Comparison of ENCODE assay signal across 9 mouse cellular contexts in genomic region chr10:84515512-84515950, GRCm38 (mm10). TPM values are rescaled to one million over a fixed set of nuclear protein-coding genes. Genes with fewer than 3 reads are reported as not detected.
DNase-seq lines count a peak whose midpoint lies in the region; ATAC-seq and TF ChIP-seq lines count a peak whose summit lies in the region.
"Had no signal": no experiment of that assay in that cellular context is flagged by ENCODE, and none has a peak within 500 bp of the region (broad histone marks: within the 10 kb centered on the region; RNA-seq: fewer than 3 reads in every experiment).

No protein-coding gene starts in this region.

- no peak overlapping the region for H3K9ac ChIP-seq in ES-E14 (ENCODE audit: insufficient read depth, low read depth, low read length, poor library complexity, severe bottlenecking)
- no peak overlapping the region for H3K9ac ChIP-seq in embryonic facial prominence, embryonic 15.5 days
- no peak overlapping the region for H3K9ac ChIP-seq in liver, embryonic 14.5 days (replicated peaks)
- no peak overlapping the region for H3K9ac ChIP-seq in neural tube, embryonic 12.5 days
- H3K9ac ChIP-seq: heart, embryonic 13.5 days had no signal

- no peaks in the 10 kb centered on the region for H3K9me3 ChIP-seq in ES-E14 (ENCODE audit: control insufficient read depth, insufficient read depth, low read depth, low read length)
- H3K9me3 ChIP-seq in embryonic facial prominence, embryonic 15.5 days (replicated peaks): no peaks in the 10 kb centered on the region
- H3K9me3 ChIP-seq in liver, embryonic 14.5 days (ENCODE audit: control insufficient read depth, low read length): no peaks in the 10 kb centered on the region
- no peaks in the 10 kb centered on the region for H3K9me3 ChIP-seq in neural tube, embryonic 12.5 days
- H3K9me3 ChIP-seq: heart, embryonic 13.5 days had no signal

- no peak overlapping the region for H3K4me2 ChIP-seq in embryonic facial prominence, embryonic 15.5 days (replicated peaks)
- H3K4me2 ChIP-seq in liver, embryonic 14.5 days (ENCODE audit: low read depth): no peak overlapping the region
- H3K4me2 ChIP-seq in neural tube, embryonic 12.5 days (replicated peaks): no peak overlapping the region
- H3K4me2 ChIP-seq: heart, embryonic 13.5 days had no signal

- intact Hi-C loops in heart, postnatal 14 days (cut with DNase I): loop anchor here (2.0 to 5.0 kb wide), 5 partner anchors 42 to 697 kb away; partner anchors contain the start of gene Polr3b

- TF ChIP-seq EP300 in liver, embryonic 14.5 days (IDR thresholded peaks at IDR 0.05; ENCODE audit: low read depth): no peak

- TF ChIP-seq CTCF in liver, embryonic 14.5 days (IDR thresholded peaks at IDR 0.05; ENCODE audit: low read depth): peak; percentile 82

- ATAC-seq in embryonic facial prominence, embryonic 15.5 days (ENCODE audit: insufficient number of reproducible peaks, low FRiP score, low TSS enrichment, low read depth): peak; percentile 25; the same call in 1 of the 2 replicates
- peak; percentile 31; the same call in 1 of the 2 replicates for ATAC-seq in liver, embryonic 14.5 days (ENCODE audit: insufficient read depth)
- ATAC-seq in neural tube, embryonic 12.5 days (ENCODE audit: low FRiP score, low read depth): peak; percentile 70

- no peak overlapping the region for H3K4me3 ChIP-seq in ES-E14 (ENCODE audit: insufficient read depth in 1 of 2, low read depth in 1 of 2, low read length in 2 of 2, poor library complexity in 1 of 2, severe bottlenecking in 1 of 2)
- no peak overlapping the region for H3K4me3 ChIP-seq in embryonic facial prominence, embryonic 15.5 days (replicated peaks)
- H3K4me3 ChIP-seq in liver, embryonic 14.5 days (ENCODE audit: insufficient read depth in 1 of 2, low read depth in 2 of 2, low read length in 2 of 2): no peak overlapping the region
- no peak overlapping the region for H3K4me3 ChIP-seq in neural tube, embryonic 12.5 days
- H3K4me3 ChIP-seq: heart, embryonic 13.5 days had no signal

- peak; percentile 86 for DNase-seq in ES-E14 (ENCODE audit: low read depth, low spot score)
- DNase-seq in brain, adult 2 months (ENCODE audit: low read depth, low spot score): peak; percentile 89
- peak; percentile 72 to 87 for DNase-seq in heart, postnatal 14 days
- peak; percentile 71 to 84 for DNase-seq in kidney, postnatal 36 days
- peak; percentile 38 to 56 (median 52) for DNase-seq in liver, embryonic 14.5 days (ENCODE audit: low read depth in 3 of 3, low spot score in 3 of 3)
- DNase-seq in thymus, postnatal 0 days (ENCODE audit: low spot score): peak; percentile 69

- WGBS in embryonic facial prominence, embryonic 15.5 days: 23% methylated on average over 3 of the region's 3 CpGs
- WGBS in liver, embryonic 14.5 days (ENCODE audit: insufficient replicate concordance): 23% methylated on average over 3 of the region's 3 CpGs
- 37% methylated on average over 3 of the region's 3 CpGs for WGBS in neural tube, embryonic 12.5 days

- no peaks in the 10 kb centered on the region for H3K27me3 ChIP-seq in embryonic facial prominence, embryonic 15.5 days
- H3K27me3 ChIP-seq in liver, embryonic 14.5 days (ENCODE audit: control insufficient read depth, insufficient read depth, low read length): no peaks in the 10 kb centered on the region
- H3K27me3 ChIP-seq in neural tube, embryonic 12.5 days (replicated peaks): no peaks in the 10 kb centered on the region
- H3K27me3 ChIP-seq: heart, embryonic 13.5 days had no signal

- peaks cover 8 to 15% of the 10 kb centered on the region in 2 experiments for H3K4me1 ChIP-seq in ES-E14 (ENCODE audit: control insufficient read depth in 2 of 2, insufficient read depth in 2 of 2, low read length in 2 of 2, poor library complexity in 1 of 2)
- H3K4me1 ChIP-seq in embryonic facial prominence, embryonic 15.5 days: peaks cover 5% of the 10 kb centered on the region; the same call in 1 of the 2 replicates
- no peaks in the 10 kb centered on the region for H3K4me1 ChIP-seq in liver, embryonic 14.5 days (replicated peaks; ENCODE audit: control insufficient read depth in 2 of 2, insufficient read depth in 2 of 2, low read length in 1 of 2)
- no peaks in the 10 kb centered on the region; the same call in 1 of the 2 replicates for H3K4me1 ChIP-seq in neural tube, embryonic 12.5 days

- no peak overlapping the region for H3K27ac ChIP-seq in ES-E14 (ENCODE audit: insufficient read depth, low read depth, low read length, poor library complexity, severe bottlenecking)
- no peak overlapping the region for H3K27ac ChIP-seq in embryonic facial prominence, embryonic 15.5 days (replicated peaks)
- no peak overlapping the region for H3K27ac ChIP-seq in liver, embryonic 14.5 days
- no peak overlapping the region for H3K27ac ChIP-seq in neural tube, embryonic 12.5 days
- H3K27ac ChIP-seq: heart, embryonic 13.5 days had no signal

- no peaks in the 10 kb centered on the region for H3K36me3 ChIP-seq in ES-E14 (ENCODE audit: control insufficient read depth, insufficient read depth, low read length, poor library complexity, severe bottlenecking)
- no peaks in the 10 kb centered on the region for H3K36me3 ChIP-seq in embryonic facial prominence, embryonic 15.5 days
- no peaks in the 10 kb centered on the region for H3K36me3 ChIP-seq in liver, embryonic 14.5 days (replicated peaks; ENCODE audit: control insufficient read depth, insufficient read depth, low read depth)
- H3K36me3 ChIP-seq in neural tube, embryonic 12.5 days: no peaks in the 10 kb centered on the region
- H3K36me3 ChIP-seq: heart, embryonic 13.5 days had no signal

- in situ Hi-C loops in ES-E14 (cut with MboI; ENCODE audit: low sequenced_read_pairs in 2 of 2, unreplicated experiment in 2 of 2): no loop called here

TF ChIP-seq in ES-E14, 5 proteins besides CTCF, POLR2A, EP300 and RAD21:
- TF ChIP-seq ZC3H11A (IDR thresholded peaks at IDR 0.05; ENCODE audit: borderline replicate concordance, low read depth, low read length): peak; percentile 26; the same call in 1 of the 2 replicates
- no peak for TF ChIP-seq MAFK (IDR thresholded peaks at IDR 0.05; ENCODE audit: insufficient read depth, low read depth, low read length)
- TF ChIP-seq ZNF384 (IDR thresholded peaks at IDR 0.05; ENCODE audit: low read depth, low read length): peak; percentile 64; the same call in 1 of the 2 replicates
TF ChIP-seq in ES-E14: peak in this region for 2.

RNA-seq across cellular contexts. Expression of gene Ckap4, which starts 18.3 kb away (rescaled TPM):
- 86.8 and 120 TPM in 2 replicates for total RNA-seq in ES-E14 (2012; rRNA removed)
- 134 and 141 TPM in 2 replicates for polyA plus RNA-seq in embryonic facial prominence, embryonic 15.5 days (2015; fragmentation: Nextera tagmentation; extraction: Ambion mirVana)
- 10 to 100 TPM; 34.1 to 44.0 TPM for total RNA-seq in heart, postnatal 14 days (2021)
- 3.5 and 5.8 TPM in 2 replicates for polyA plus RNA-seq in liver, embryonic 14.5 days (2012; rRNA removed)
- polyA plus RNA-seq in liver, embryonic 14.5 days (2014; fragmentation: Nextera tagmentation; extraction: Ambion mirVana): 8.2 and 8.6 TPM in 2 replicates
- 99.1 and 101 TPM in 2 replicates for polyA plus RNA-seq in neural tube, embryonic 12.5 days (2016; fragmentation: Nextera tagmentation; extraction: Ambion mirVana)
- polyA plus RNA-seq in thymus, postnatal 0 days (2015; fragmentation: Nextera tagmentation; extraction: Ambion mirVana): 11.4 and 12.7 TPM in 2 replicates
